Mouse (Mus musculus) limb, embryonic 10.5 days (tissue): Measurements from ENCODE around the gene Tox2. TPM values are rescaled to one million over a fixed set of nuclear protein-coding genes. Genes with fewer than 3 reads are reported as not detected.

Experiments used
- DNase-seq: peaks from one replicate; pipeline ENCODE4 v3.0.0-alpha.2; 2017; ENCODE audit warnings: low spot score
- H3K27ac ChIP-seq: fragments of 300-500 bp; sonication (generic); 2 replicates; pipeline ENCODE4 v1.5.1; 2016; ENCODE audit warnings: mild to moderate bottlenecking
- H3K27me3 ChIP-seq: fragments of 300-500 bp; sonication (generic); 2 replicates; pipeline ENCODE4 v1.6.1; 2016; ENCODE audit warnings: low read depth, mild to moderate bottlenecking; ENCODE audit not compliant: poor library complexity, severe bottlenecking
- H3K36me3 ChIP-seq: fragments of 300-500 bp; sonication (generic); 2 replicates; pipeline ENCODE4 v1.6.1; 2016; ENCODE audit warnings: mild to moderate bottlenecking, moderate library complexity
- H3K4me1 ChIP-seq: fragments of 300-500 bp; sonication (generic); 2 replicates; pipeline ENCODE4 v1.6.1; 2016
- H3K4me3 ChIP-seq: fragments of 300-500 bp; sonication (generic); 2 replicates; pipeline ENCODE4 v1.5.1; 2016; ENCODE audit warnings: mild to moderate bottlenecking, moderate library complexity
- H3K9me3 ChIP-seq: fragments of 300-500 bp; sonication (generic); replicated peaks from 2 replicates; pipeline ENCODE4 v1.6.1; 2016; ENCODE audit warnings: mild to moderate bottlenecking
- WGBS: fragments of 180-500 bp; shearing (Covaris S2); methylation state at CpG from one replicate; pipeline ENCODE4 v1.1.7; 2016; 5-methylcytosine and 5-hydroxymethylcytosine counted together
- polyA plus RNA-seq: library from polyadenylated mRNA; unstranded; fragments of >200 nt; fragmentation: Nextera tagmentation; extraction: Ambion mirVana; gene quantifications from 2 replicates; pipeline ENCODE4 v1.2.1, GENCODE M21; 2016

The Tox2 gene
- polyA plus RNA-seq, 1 experiment from 2014 or later = 1.8 TPM

DNA sequence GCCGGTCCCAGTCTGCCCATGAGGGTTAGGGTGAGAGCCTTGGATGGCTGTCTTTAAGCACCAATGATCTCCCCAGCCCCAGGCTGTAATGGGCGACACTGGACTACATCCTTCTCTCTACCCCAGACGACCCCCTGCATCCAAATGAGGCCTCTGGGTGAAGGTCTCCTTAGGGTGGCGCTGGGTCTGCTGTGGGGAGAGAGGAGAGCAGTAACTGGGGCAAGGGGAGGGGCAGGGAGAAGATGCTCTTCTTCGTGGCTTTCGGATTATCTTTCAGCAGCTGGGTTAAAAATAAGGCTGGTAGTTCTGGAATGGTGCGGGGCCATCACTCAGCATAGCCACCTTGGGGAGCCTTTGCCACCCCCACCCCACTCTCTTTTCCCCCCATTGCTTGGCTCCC lies 145.8 kb downstream of the Tox2 start:
- Histone ChIP-seq H3K27ac (no peak overlapping the region), H3K27me3 (no peaks in the 10 kb centered on the region), H3K4me1 (0 out of 2 replicates have a peak, but pooled peaks cover under 1% of the 10 kb centered on the region), H3K9me3 (no peaks in the 10 kb centered on the region), H3K36me3 (no peaks in the 10 kb centered on the region), H3K4me3 (no peak overlapping the region)
- no peak for DNase-seq
- 75% methylated on average over 7 of the region's 7 CpGs for WGBS

DNA sequence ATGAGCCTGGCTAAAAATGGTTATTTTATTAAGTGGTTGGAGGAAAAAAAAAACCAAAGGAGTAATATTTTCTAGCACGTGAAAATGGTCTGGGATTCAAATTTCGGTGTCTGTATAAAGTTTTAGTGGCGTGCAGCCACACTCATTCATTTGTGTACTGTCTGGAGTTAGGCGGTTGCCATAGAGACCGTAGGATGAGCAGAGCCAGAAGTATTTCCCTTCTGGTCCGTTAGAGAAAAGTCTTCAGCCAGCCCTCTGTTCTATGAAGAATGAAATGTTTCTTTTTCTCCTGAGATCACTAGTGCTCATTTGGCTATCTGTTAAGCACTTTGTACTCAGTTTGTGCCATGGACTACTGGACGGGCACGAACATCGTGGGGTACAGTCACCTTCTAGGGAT lies 146.5 kb downstream of the Tox2 start:
- no peak overlapping the region for H3K27ac ChIP-seq

GRCm38 (mm10) chr2:163350443-163350842 lies 147.5 kb downstream of the Tox2 start:
- no peak for DNase-seq
- no peaks in the 10 kb centered on the region for H3K9me3 ChIP-seq
- WGBS = 56% methylated on average over 5 of the region's 5 CpGs
- H3K27me3 ChIP-seq = no peaks in the 10 kb centered on the region
- H3K4me3 ChIP-seq = no peak overlapping the region
- H3K36me3 ChIP-seq = no peaks in the 10 kb centered on the region
- H3K27ac ChIP-seq = no peak overlapping the region
- H3K4me1 ChIP-seq = peaks cover 6% of the 10 kb centered on the region; the same call in 1 of the 2 replicates

More for the DNA sequence above, 146.5 kb downstream of the Tox2 start:
- DNase-seq = no peak
- H3K36me3 ChIP-seq = no peaks in the 10 kb centered on the region
- 80% methylated on average over 9 of the region's 9 CpGs for WGBS
- H3K4me1 ChIP-seq = peaks cover 6% of the 10 kb centered on the region; the same call in 1 of the 2 replicates
- no peaks in the 10 kb centered on the region for H3K9me3 ChIP-seq
- no peaks in the 10 kb centered on the region for H3K27me3 ChIP-seq
- no peak overlapping the region for H3K4me3 ChIP-seq

DNA sequence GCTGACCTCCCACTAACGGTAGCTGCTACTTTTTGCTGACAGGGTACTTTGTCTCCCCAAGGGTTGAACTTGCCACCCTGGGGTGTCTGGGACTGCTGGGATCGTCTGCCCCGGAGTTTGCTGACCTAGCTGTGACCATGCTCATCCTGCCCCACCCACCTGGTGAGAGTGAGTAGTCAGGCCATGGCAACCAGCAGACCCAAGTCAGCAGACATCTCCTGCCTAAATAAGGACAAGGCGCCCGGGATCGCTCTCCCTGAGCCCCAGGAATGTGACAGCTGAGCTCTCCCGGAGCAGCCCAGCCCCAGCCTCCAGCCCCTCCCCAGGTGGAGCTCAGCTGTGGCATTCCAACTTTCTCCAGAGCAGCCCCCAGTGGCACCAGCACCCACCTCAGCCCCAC lies 150.8 kb downstream of the Tox2 start:
- no peak for DNase-seq
- Histone ChIP-seq H3K36me3 (no peaks in the 10 kb centered on the region), H3K27me3 (no peaks in the 10 kb centered on the region), H3K9me3 (no peaks in the 10 kb centered on the region), H3K4me3 (no peak overlapping the region), H3K4me1 (peaks cover 6% of the 10 kb centered on the region; the same call in 1 of the 2 replicates), H3K27ac (no peak overlapping the region)
- WGBS = 18% methylated on average over 7 of the region's 7 CpGs

DNA sequence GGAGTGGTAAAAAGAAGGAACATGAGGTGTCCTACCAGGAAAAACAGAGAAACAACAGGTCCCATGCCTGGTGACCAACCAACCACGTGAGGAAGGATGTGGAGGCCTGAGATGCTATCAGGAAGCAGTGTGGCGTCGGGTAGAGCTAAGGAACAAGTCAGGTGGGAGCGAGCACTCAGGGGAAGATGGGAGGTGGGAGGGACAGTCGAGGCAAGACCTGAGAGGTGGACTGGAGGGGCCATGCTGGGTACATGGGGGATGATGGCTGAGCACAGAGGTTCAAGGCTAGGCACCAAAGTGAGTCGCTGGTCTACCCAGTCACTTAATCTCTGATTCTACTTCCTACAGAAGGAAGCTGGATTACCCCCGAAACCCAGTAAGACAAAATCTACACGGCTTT lies 152.7 kb downstream of the Tox2 start:
- DNase-seq = no peak
- H3K36me3 ChIP-seq = no peaks in the 10 kb centered on the region
- H3K27me3 ChIP-seq = no peaks in the 10 kb centered on the region
- H3K4me1 ChIP-seq = peaks cover 7% of the 10 kb centered on the region
- H3K4me3 ChIP-seq = no peak overlapping the region
- no peaks in the 10 kb centered on the region for H3K9me3 ChIP-seq
- H3K27ac ChIP-seq = no peak overlapping the region
- 85% methylated on average over 8 of the region's 8 CpGs for WGBS

DNA sequence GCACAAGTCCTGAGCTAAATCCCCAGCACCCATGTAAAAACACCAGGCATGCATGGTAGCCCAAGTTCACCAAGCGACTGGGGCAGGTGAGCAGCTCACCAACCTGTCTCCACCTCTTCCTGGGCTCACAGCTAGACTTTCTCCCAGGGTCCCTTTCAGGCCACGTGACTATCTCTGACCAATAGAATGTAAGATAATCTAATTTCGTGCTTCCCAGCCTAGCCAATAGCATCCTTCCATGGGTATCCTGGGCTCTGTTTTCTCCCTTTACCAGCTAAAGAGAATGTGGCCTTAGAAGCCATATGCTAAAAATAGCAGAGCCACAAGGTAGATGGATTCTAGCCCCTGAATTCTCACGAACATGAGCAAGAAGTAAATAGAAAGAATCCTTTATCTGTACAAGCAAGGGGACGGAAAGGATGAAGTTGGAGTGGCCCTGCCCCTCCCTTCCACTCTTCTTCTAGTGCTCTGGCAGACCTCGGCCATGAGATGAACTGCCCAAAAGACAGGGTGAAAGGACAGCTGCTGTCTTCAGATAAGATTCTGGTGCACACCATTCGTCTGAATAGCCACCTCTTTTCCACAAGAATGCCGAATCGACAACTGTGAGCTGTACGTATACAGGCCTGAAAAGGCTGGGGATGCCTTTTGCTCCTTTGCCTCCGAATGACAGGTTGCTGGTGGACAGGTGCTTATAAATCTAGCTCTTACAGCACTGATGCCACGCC lies 153.4 kb downstream of the Tox2 start:
- WGBS = 87% methylated on average over 12 of the region's 12 CpGs
- peaks cover 13% of the 10 kb centered on the region for H3K4me1 ChIP-seq
- H3K4me3 ChIP-seq = no peak overlapping the region
- no peak for DNase-seq
- no peaks in the 10 kb centered on the region for H3K36me3 ChIP-seq
- no peaks in the 10 kb centered on the region for H3K27me3 ChIP-seq
- no peaks in the 10 kb centered on the region for H3K9me3 ChIP-seq
- H3K27ac ChIP-seq = no peak overlapping the region

- H3K36me3 ChIP-seq = no peaks in the 10 kb centered on the region
- H3K9me3 ChIP-seq = no peaks in the 10 kb centered on the region
- no peak overlapping the region for H3K4me3 ChIP-seq
- no peaks in the 10 kb centered on the region for H3K27me3 ChIP-seq
- H3K4me1 ChIP-seq = peaks cover 14% of the 10 kb centered on the region
- DNase-seq = no peak
- 86% methylated on average over 5 of the region's 5 CpGs for WGBS
- no peak overlapping the region for H3K27ac ChIP-seq
Observed at GRCm38 (mm10) chr2:163358662-163359061, 155.7 kb downstream of the Tox2 start.

DNA sequence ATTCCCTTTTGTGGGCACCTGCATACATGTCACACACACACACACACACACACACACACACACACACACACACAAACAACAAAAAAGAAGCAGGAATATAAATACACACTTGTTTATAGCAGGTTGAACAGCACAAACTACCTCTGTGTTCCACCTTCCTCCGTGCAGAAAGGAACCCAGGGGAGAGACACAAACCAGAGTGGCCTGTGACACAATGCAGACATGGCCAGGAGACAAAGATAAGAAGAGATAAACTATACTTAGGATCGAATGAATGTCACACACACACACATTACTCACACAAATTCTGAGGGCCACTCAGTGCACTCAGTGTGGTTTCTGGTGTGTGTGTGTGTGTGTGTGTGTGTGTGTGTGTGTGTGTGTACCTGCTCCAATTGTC lies 156.3 kb downstream of the Tox2 start:
- H3K27ac ChIP-seq = no peak overlapping the region
- WGBS = 66% methylated on average over 2 of the region's 2 CpGs
- no peaks in the 10 kb centered on the region for H3K27me3 ChIP-seq
- no peaks in the 10 kb centered on the region for H3K9me3 ChIP-seq
- H3K36me3 ChIP-seq = no peaks in the 10 kb centered on the region
- peaks cover 8% of the 10 kb centered on the region for H3K4me1 ChIP-seq
- no peak for DNase-seq
- no peak overlapping the region for H3K4me3 ChIP-seq

GRCm38 (mm10) chr2:163360858-163361623 lies 158.1 kb downstream of the Tox2 start:
- Histone ChIP-seq H3K27me3 (no peaks in the 10 kb centered on the region), H3K36me3 (no peaks in the 10 kb centered on the region), H3K4me1 (peaks cover 8% of the 10 kb centered on the region), H3K9me3 (no peaks in the 10 kb centered on the region), H3K4me3 (no peak overlapping the region), H3K27ac (no peak overlapping the region)
- DNase-seq = no peak
- WGBS = 78% methylated on average over 16 of the region's 16 CpGs

- no peak overlapping the region for H3K27ac ChIP-seq
- no peaks in the 10 kb centered on the region for H3K27me3 ChIP-seq
- H3K4me1 ChIP-seq = peaks cover 8% of the 10 kb centered on the region
- 78% methylated on average over 12 of the region's 12 CpGs for WGBS
- H3K36me3 ChIP-seq = no peaks in the 10 kb centered on the region
- no peak for DNase-seq
- H3K9me3 ChIP-seq = no peaks in the 10 kb centered on the region
- no peak overlapping the region for H3K4me3 ChIP-seq
Observed at GRCm38 (mm10) chr2:163362940-163363921, 160.3 kb downstream of the Tox2 start.

- H3K9me3 ChIP-seq = no peaks in the 10 kb centered on the region
- 83% methylated on average over 18 of the region's 18 CpGs for WGBS
- peaks cover 13% of the 10 kb centered on the region for H3K4me1 ChIP-seq
- no peaks in the 10 kb centered on the region for H3K27me3 ChIP-seq
- no peak for DNase-seq
- no peaks in the 10 kb centered on the region for H3K36me3 ChIP-seq
- H3K4me3 ChIP-seq = no peak overlapping the region
- no peak overlapping the region for H3K27ac ChIP-seq
Observed at GRCm38 (mm10) chr2:163364785-163365541, 162.0 kb downstream of the Tox2 start.

DNA sequence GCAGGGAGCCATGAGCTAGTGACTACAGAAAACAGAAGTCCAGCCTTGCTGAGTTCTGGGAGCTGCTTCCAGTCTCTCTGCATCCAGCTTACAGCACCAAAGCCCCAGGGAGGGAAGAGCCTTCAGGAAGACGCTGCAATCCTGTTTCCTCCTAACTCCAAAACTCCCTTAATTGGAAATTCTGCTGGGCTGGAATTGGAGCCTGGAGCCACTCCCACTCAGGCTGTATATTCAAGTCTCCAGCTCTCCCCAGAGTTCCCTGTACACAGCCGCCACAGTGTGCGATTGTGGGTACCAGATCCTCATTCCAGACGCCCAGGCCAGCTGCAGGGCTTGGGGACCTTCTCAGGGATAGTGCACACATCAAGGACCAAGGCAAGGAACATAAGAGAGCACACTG lies 167.2 kb downstream of the Tox2 start:
- H3K9me3 ChIP-seq = no peaks in the 10 kb centered on the region
- H3K4me3 ChIP-seq = no peak overlapping the region
- no peak for DNase-seq
- H3K4me1 ChIP-seq = 0 out of 2 replicates have a peak, but pooled peaks cover 5% of the 10 kb centered on the region
- H3K27me3 ChIP-seq = peaks cover 18% of the 10 kb centered on the region
- H3K36me3 ChIP-seq = no peaks in the 10 kb centered on the region
- WGBS = 62% methylated on average over 4 of the region's 4 CpGs
- no peak overlapping the region for H3K27ac ChIP-seq
